Mouse (Mus musculus): Measurements from ENCODE around the gene Sf3a1. TPM values are rescaled to one million over a fixed set of nuclear protein-coding genes. Genes with fewer than 3 reads are reported as not detected.
"Not testable (repeated sequence)": the region's sequence is repeated elsewhere in the genome, so short reads cannot be mapped to it uniquely, and the experiment has no call there.

The Sf3a1 gene
- total RNA-seq (2021): 10 to 100 TPM; 61.3 to 65.3 TPM

GRCm38 (mm10) chr11:4159808-4160708 is at the start of gene Sf3a1, which contains the start of gene Ccdc157:
TSS of gene Sf3a1 (plus strand) at chr11:4160350.
TSS of gene Ccdc157 (minus strand) at chr11:4160293.
- peak; percentile 93 to 95 for DNase-seq (ENCODE audit: low spot score in 2 of 2)
- intact Hi-C loops (cut with DNase I): loop anchor here (2.0 kb wide), 1 partner anchor 25 kb away; the partner anchor contains the start of gene Rnf215

- DNase-seq (ENCODE audit: low spot score in 2 of 2): no peak
- intact Hi-C loops (cut with DNase I): no loop called here
These were observed 48.1 kb upstream of the Sf3a1 start for GRCm38 (mm10) chr11:4112033-4112432.

GRCm38 (mm10) chr11:4112861-4113260 is 47.3 kb upstream of the Sf3a1 start:
- intact Hi-C loops (cut with DNase I): no loop called here
- DNase-seq (ENCODE audit: low spot score in 2 of 2): peak in 1 of 2 experiments; percentile 2

- intact Hi-C loops (cut with DNase I): no loop called here
- DNase-seq (ENCODE audit: low spot score in 2 of 2): no peak
These were observed 46.7 kb upstream of the Sf3a1 start for GRCm38 (mm10) chr11:4113496-4113895.

- DNase-seq (ENCODE audit: low spot score in 2 of 2): no peak
- intact Hi-C loops (cut with DNase I): no loop called here
These were observed 46.2 kb upstream of the Sf3a1 start for GRCm38 (mm10) chr11:4113970-4114369.

GRCm38 (mm10) chr11:4114541-4114940 is 45.6 kb upstream of the Sf3a1 start:
- intact Hi-C loops (cut with DNase I); DNase-seq (ENCODE audit: low spot score in 2 of 2): not testable (repeated sequence)

- DNase-seq (ENCODE audit: low spot score in 2 of 2): peak in 1 of 2 experiments; percentile 50
- intact Hi-C loops (cut with DNase I): no loop called here
These were observed 44.7 kb upstream of the Sf3a1 start for GRCm38 (mm10) chr11:4115407-4115806.

- DNase-seq (ENCODE audit: low spot score in 2 of 2): peak; percentile 72 to 75
- intact Hi-C loops (cut with DNase I): loop anchor here (1.0 kb wide), 1 partner anchor 11 kb away; no protein-coding TSS in a partner anchor
These were observed 43.5 kb upstream of the Sf3a1 start for GRCm38 (mm10) chr11:4116458-4117141.

- no peak for DNase-seq (ENCODE audit: low spot score in 2 of 2)
- intact Hi-C loops (cut with DNase I): loop anchor here (1.0 kb wide), 1 partner anchor 12 kb away; no protein-coding TSS in a partner anchor
These were observed 42.6 kb upstream of the Sf3a1 start for GRCm38 (mm10) chr11:4117372-4118071.

GRCm38 (mm10) chr11:4118081-4118921 is 41.8 kb upstream of the Sf3a1 start:
- intact Hi-C loops (cut with DNase I): no loop called here
- DNase-seq (ENCODE audit: low spot score in 2 of 2): peak; percentile 80 to 83

- intact Hi-C loops (cut with DNase I): loop anchor here (5.0 kb wide), 2 partner anchors 32 to 67 kb away; no protein-coding TSS in a partner anchor
- DNase-seq (ENCODE audit: low spot score in 2 of 2): no peak
These were observed 40.5 kb upstream of the Sf3a1 start for GRCm38 (mm10) chr11:4119635-4120034.

- intact Hi-C loops (cut with DNase I): loop anchor here (5.0 kb wide), 2 partner anchors 34 to 69 kb away; no protein-coding TSS in a partner anchor
- DNase-seq (ENCODE audit: low spot score in 2 of 2): no peak
These were observed 38.5 kb upstream of the Sf3a1 start for GRCm38 (mm10) chr11:4121691-4122090.

GRCm38 (mm10) chr11:4122226-4122625 is 37.9 kb upstream of the Sf3a1 start:
- intact Hi-C loops (cut with DNase I): loop anchor here (5.0 kb wide), 2 partner anchors 35 to 70 kb away; no protein-coding TSS in a partner anchor
- no peak for DNase-seq (ENCODE audit: low spot score in 2 of 2)

- no peak for DNase-seq (ENCODE audit: low spot score in 2 of 2)
- intact Hi-C loops (cut with DNase I): loop anchor here (5.0 kb wide), 2 partner anchors 36 to 71 kb away; no protein-coding TSS in a partner anchor
These were observed 37.2 kb upstream of the Sf3a1 start, which contains the start of gene Sec14l2 for GRCm38 (mm10) chr11:4122742-4123579. TSS of gene Sec14l2 (minus strand) at chr11:4123415.

- intact Hi-C loops (cut with DNase I): loop anchor here (5.0 kb wide), 2 partner anchors 37 to 72 kb away; no protein-coding TSS in a partner anchor
- no peak for DNase-seq (ENCODE audit: low spot score in 2 of 2)
These were observed 36.2 kb upstream of the Sf3a1 start for GRCm38 (mm10) chr11:4123922-4124321.

GRCm38 (mm10) chr11:4127059-4127458 is 33.1 kb upstream of the Sf3a1 start:
- intact Hi-C loops (cut with DNase I): no loop called here
- DNase-seq (ENCODE audit: low spot score in 2 of 2): no peak

GRCm38 (mm10) chr11:4128461-4128860 is 31.7 kb upstream of the Sf3a1 start:
- DNase-seq (ENCODE audit: low spot score in 2 of 2); intact Hi-C loops (cut with DNase I): not testable (repeated sequence)
